Mouse (Mus musculus): ENCODE results near the gene Chrdl2. TPM values are rescaled to one million over a fixed set of nuclear protein-coding genes. Genes with fewer than 3 reads are reported as not detected.
A peak's percentile ranks its signal among the peaks of the same experiment; 100 is the strongest.
"Not testable (repeated sequence)": the region's sequence is repeated elsewhere in the genome, so short reads cannot be mapped to it uniquely, and the experiment has no call there.

The Chrdl2 gene
- 0.79 and 1.3 TPM in 2 replicates for polyA plus RNA-seq (2012; rRNA removed)

DNA sequence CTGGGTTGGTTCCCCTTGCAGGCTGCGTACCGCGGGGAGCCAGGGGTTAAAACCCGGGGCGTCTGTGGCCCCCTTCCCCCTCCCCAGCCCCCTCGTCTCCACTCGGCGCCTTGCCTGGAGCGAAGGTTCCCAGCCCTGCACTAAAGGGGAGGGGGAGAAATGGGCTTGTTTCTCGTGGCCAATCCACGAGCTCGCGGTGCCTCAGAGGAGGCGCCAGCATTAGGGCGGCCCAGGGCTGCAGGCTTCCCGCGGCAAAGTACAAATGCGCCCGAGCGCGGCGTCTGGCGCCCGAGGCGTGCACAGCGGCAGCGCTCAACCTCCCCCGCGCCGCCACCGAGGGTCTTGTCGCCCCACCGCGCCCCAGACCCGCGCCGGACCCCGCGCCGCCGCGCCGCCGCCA, at the start of gene Chrdl2:
Gene Chrdl2 (plus strand): TSS at position 383 of the 400 bp plus-strand sequence.
- DNase-seq = peak in 1 of 2 experiments; percentile 17
- WGBS = under 1% methylated on average over 44 of the region's 44 CpGs
- no peak within 1 kb of the TSS for H3K27ac ChIP-seq (ENCODE audit: insufficient read depth, low read length)
- TF ChIP-seq CTCF (IDR thresholded peaks at IDR 0.05; ENCODE audit: borderline replicate concordance, insufficient read depth, low read depth, low read length) = no peak
- peak within 1 kb of the TSS; percentile 47 for H3K4me3 ChIP-seq (replicated peaks; ENCODE audit: insufficient read depth, low read depth, low read length)
- H3K27me3 ChIP-seq (ENCODE audit: control insufficient read depth, insufficient read depth, low read length) = peaks cover 3% of the 10 kb centered on the region; the same call in 1 of the 2 replicates
- peaks cover 4% of the 10 kb centered on the region for H3K4me1 ChIP-seq (ENCODE audit: control insufficient read depth, insufficient read depth, low read length)

DNA sequence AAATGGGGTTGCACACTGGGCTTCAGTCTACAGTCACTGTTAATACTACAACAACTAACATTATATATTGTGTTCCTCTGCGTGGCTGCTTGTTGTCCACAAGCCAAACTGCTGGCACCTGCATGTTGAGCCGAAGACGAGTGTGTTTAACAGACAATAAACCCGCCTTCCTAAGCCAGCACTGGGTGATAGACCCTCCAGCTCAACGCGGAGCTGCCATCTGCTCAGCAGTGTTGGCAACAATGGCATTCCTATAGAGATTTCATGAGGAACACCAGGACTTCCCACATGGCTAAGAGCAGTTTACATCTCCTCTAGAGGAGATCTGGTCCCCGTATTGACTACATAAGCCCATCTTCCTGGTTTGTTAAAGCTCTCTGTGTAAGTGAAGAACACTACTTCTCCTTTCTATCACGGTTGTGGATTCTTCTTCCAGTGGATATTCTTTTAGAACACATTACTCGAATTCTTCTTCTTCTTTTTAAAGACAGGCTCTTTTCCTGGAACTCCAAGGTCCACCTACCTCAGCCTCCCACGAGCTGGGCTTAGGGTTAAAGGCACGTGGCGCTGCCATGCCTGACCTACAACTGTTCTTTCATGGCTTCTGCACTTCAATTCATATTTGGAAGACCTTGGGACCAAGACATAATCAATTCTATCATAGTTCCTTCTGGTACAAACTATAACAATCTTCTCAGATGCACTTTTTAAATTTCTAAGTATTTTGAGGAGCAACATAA, 48.6 kb upstream of the Chrdl2 start:
- Histone ChIP-seq H3K27ac (ENCODE audit: insufficient read depth, low read length) (no peak overlapping the region), H3K4me3 (replicated peaks; ENCODE audit: insufficient read depth, low read depth, low read length) (no peak overlapping the region), H3K4me1 (ENCODE audit: control insufficient read depth, insufficient read depth, low read length) (peaks cover 14% of the 10 kb centered on the region), H3K27me3 (ENCODE audit: control insufficient read depth, insufficient read depth, low read length) (no peaks in the 10 kb centered on the region; the same call in 1 of the 2 replicates)
- 35% methylated on average over 12 of the region's 12 CpGs for WGBS
- TF ChIP-seq POLR2A (IDR thresholded peaks at IDR 0.05; ENCODE audit: borderline replicate concordance, insufficient read depth, low read length) (no peak), CTCF (IDR thresholded peaks at IDR 0.05; ENCODE audit: borderline replicate concordance, insufficient read depth, low read depth, low read length) (no peak)
- peak; percentile 17 to 29 for DNase-seq

- not testable (repeated sequence) for H3K4me3 ChIP-seq (replicated peaks; ENCODE audit: insufficient read depth, low read depth, low read length); H3K27ac ChIP-seq (ENCODE audit: insufficient read depth, low read length); H3K27me3 ChIP-seq (ENCODE audit: control insufficient read depth, insufficient read depth, low read length)
- peak in 1 of 2 experiments; percentile 10 for DNase-seq
- peaks cover 24% of the 10 kb centered on the region for H3K4me1 ChIP-seq (ENCODE audit: control insufficient read depth, insufficient read depth, low read length)
- 94% methylated on average over 2 of the region's 2 CpGs for WGBS
Measured at GRCm38 (mm10) chr7:99960571-99960970, 45.4 kb upstream of the Chrdl2 start.

DNA sequence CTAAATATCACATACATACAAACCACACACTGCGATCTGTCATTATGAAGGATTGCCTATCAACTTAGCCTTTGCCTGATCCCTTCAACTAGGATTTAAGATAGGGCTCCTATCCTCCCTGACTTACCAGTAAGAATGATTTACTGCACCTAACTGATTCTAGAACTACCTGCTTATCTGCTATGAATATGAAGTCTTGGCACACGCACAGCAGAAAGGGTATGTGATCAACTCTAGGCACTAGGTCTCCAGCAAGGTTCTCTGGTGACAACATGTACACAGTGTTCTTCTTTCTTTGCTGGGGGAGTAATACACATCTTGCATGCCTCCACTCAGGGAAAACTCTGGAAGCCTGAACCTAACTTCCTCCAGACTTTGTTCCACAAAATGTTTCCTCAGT, 44.5 kb upstream of the Chrdl2 start:
- TF ChIP-seq POLR2A (IDR thresholded peaks at IDR 0.05; ENCODE audit: borderline replicate concordance, insufficient read depth, low read length) (no peak), CTCF (IDR thresholded peaks at IDR 0.05; ENCODE audit: borderline replicate concordance, insufficient read depth, low read depth, low read length) (no peak)
- Histone ChIP-seq H3K4me1 (ENCODE audit: control insufficient read depth, insufficient read depth, low read length) (peaks cover 30% of the 10 kb centered on the region), H3K27me3 (ENCODE audit: control insufficient read depth, insufficient read depth, low read length) (no peaks in the 10 kb centered on the region; the same call in 1 of the 2 replicates), H3K4me3 (replicated peaks; ENCODE audit: insufficient read depth, low read depth, low read length) (no peak overlapping the region), H3K27ac (ENCODE audit: insufficient read depth, low read length) (no peak overlapping the region)
- DNase-seq = no peak
- WGBS = 98% methylated on average over 2 of the region's 2 CpGs

GRCm38 (mm10) chr7:99962536-99963236, 43.3 kb upstream of the Chrdl2 start:
- peak in 1 of 2 experiments; percentile 8 for DNase-seq
- no peak overlapping the region for H3K4me3 ChIP-seq (replicated peaks; ENCODE audit: insufficient read depth, low read depth, low read length)
- TF ChIP-seq CTCF (IDR thresholded peaks at IDR 0.05; ENCODE audit: borderline replicate concordance, insufficient read depth, low read depth, low read length) = no peak
- peaks cover 29% of the 10 kb centered on the region for H3K4me1 ChIP-seq (ENCODE audit: control insufficient read depth, insufficient read depth, low read length)
- WGBS = 42% methylated on average over 8 of the region's 8 CpGs
- no peaks in the 10 kb centered on the region; the same call in 1 of the 2 replicates for H3K27me3 ChIP-seq (ENCODE audit: control insufficient read depth, insufficient read depth, low read length)
- 0 out of 2 replicates have a peak overlapping the region, but pooled peaks have one; percentile 62 for H3K27ac ChIP-seq (ENCODE audit: insufficient read depth, low read length)

GRCm38 (mm10) chr7:99963237-99963860, 42.6 kb upstream of the Chrdl2 start:
- TF ChIP-seq CTCF (IDR thresholded peaks at IDR 0.05; ENCODE audit: borderline replicate concordance, insufficient read depth, low read depth, low read length) (no peak), POLR2A (IDR thresholded peaks at IDR 0.05; ENCODE audit: borderline replicate concordance, insufficient read depth, low read length) (no peak)
- Histone ChIP-seq H3K4me3 (replicated peaks; ENCODE audit: insufficient read depth, low read depth, low read length) (no peak overlapping the region), H3K27me3 (ENCODE audit: control insufficient read depth, insufficient read depth, low read length) (no peaks in the 10 kb centered on the region; the same call in 1 of the 2 replicates), H3K27ac (ENCODE audit: insufficient read depth, low read length) (no peak overlapping the region), H3K4me1 (ENCODE audit: control insufficient read depth, insufficient read depth, low read length) (peaks cover 29% of the 10 kb centered on the region)
- peak in 1 of 2 experiments; percentile 4 for DNase-seq
- WGBS = 88% methylated on average over 3 of the region's 3 CpGs

DNA sequence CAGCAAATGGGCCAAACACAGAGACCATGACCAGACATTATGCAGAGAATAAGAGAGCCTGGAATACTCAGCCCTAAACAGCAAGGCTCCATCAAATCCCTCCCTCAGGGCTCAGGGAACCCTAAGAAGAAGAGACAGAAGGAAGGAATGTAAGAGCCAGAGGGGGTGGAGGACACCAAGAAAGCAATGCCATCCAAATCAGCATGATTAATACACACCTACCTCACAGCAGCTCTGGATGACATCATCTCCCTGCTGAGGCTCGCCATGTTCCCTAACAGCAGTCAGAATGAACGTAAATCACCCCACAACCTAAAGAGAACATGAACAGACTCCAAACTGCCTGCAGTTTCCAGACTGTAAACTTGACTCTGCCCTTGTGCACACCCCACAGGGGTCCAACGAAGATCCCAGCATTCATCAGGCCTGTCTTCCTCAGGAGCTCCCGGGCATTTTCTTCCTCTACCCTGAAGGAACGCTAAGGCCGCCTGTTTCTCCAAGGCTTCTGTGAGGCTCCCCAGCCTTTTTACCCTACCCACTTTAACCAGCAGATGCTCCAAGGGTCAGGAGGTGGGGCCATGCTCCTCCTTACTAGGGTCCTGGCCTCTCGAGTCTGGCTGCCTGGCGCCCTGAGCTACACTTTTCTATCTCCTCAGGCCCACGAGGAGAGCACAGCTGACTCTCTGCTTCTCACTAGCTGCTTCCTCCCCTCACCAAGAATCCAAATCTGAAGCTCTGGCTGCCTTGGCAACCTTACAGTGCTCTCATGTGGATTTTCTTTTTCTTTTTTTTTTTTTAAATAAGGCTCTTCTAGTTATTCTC, 40.7 kb upstream of the Chrdl2 start:
- 12% methylated on average over 9 of the region's 9 CpGs for WGBS
- Histone ChIP-seq H3K27ac (ENCODE audit: insufficient read depth, low read length) (peak overlapping the region; percentile 75), H3K4me1 (ENCODE audit: control insufficient read depth, insufficient read depth, low read length) (peaks cover 37% of the 10 kb centered on the region), H3K27me3 (ENCODE audit: control insufficient read depth, insufficient read depth, low read length) (no peaks in the 10 kb centered on the region), H3K4me3 (replicated peaks; ENCODE audit: insufficient read depth, low read depth, low read length) (no peak overlapping the region)
- DNase-seq = peak; percentile 50
- TF ChIP-seq POLR2A (IDR thresholded peaks at IDR 0.05; ENCODE audit: borderline replicate concordance, insufficient read depth, low read length) = no peak
- no peak for TF ChIP-seq CTCF (IDR thresholded peaks at IDR 0.05; ENCODE audit: borderline replicate concordance, insufficient read depth, low read depth, low read length)
